Mouse (Mus musculus): ENCODE data around the gene Wbp11. TPM values are rescaled to one million over a fixed set of nuclear protein-coding genes. Genes with fewer than 3 reads are reported as not detected.

Wbp11 gene
- polyA plus RNA-seq, 1 experiment from 2014 or later = 65.3 TPM

GRCm38 (mm10) chr6:136763912-136764311, 64.1 kb downstream of the Wbp11 start:
- no peak overlapping the region for H3K27ac ChIP-seq (ENCODE audit: low read depth, low read length)
- 84% methylated on average over 1 of the region's 1 CpGs for WGBS
- no peaks in the 10 kb centered on the region for H3K4me1 ChIP-seq (ENCODE audit: control insufficient read depth, insufficient read depth, low read length)
- H3K27me3 ChIP-seq (replicated peaks; ENCODE audit: control insufficient read depth, insufficient read depth, low read length) = no peaks in the 10 kb centered on the region
- H3K9ac ChIP-seq (ENCODE audit: low read length) = no peak overlapping the region
- no peak overlapping the region for H3K4me3 ChIP-seq (ENCODE audit: low read depth, low read length)
- ATAC-seq (no peak), DNase-seq (ENCODE audit: low spot score) (no peak)
- no peak overlapping the region for H3K4me2 ChIP-seq (ENCODE audit: low read length)
- H3K36me3 ChIP-seq (ENCODE audit: control insufficient read depth, insufficient read depth, low read length) = no peaks in the 10 kb centered on the region
- no peaks in the 10 kb centered on the region for H3K9me3 ChIP-seq (replicated peaks; ENCODE audit: control insufficient read depth, low read length)

Small RNA genes within 50 kb of the gene (microRNA-seq; reads per million reads assigned to microRNA genes)
- gene Gm44364 = not detected

Other genes starting within 250 kb of the Wbp11 start
- 0.31 and 0.43 TPM in 2 replicates for gene Plbd1, start 166.3 kb downstream of the Wbp11 start, polyA plus RNA-seq (2014; fragmentation: Nextera tagmentation; extraction: Ambion mirVana)
- 0.12 and 0.18 TPM in 2 replicates for gene Gucy2c, start 46.5 kb downstream of the Wbp11 start, polyA plus RNA-seq (2014; fragmentation: Nextera tagmentation; extraction: Ambion mirVana)
- gene Hist4h4, start 23.8 kb downstream of the Wbp11 start, polyA plus RNA-seq (2014; fragmentation: Nextera tagmentation; extraction: Ambion mirVana) = 0.61 and 1.5 TPM in 2 replicates
- gene H2afj, start 20.0 kb downstream of the Wbp11 start, polyA plus RNA-seq (2014; fragmentation: Nextera tagmentation; extraction: Ambion mirVana) = 97.3 and 108 TPM in 2 replicates
- gene BC049715, start 607 bp downstream of the Wbp11 start, polyA plus RNA-seq (2014; fragmentation: Nextera tagmentation; extraction: Ambion mirVana) = 0.86 and 1.2 TPM in 2 replicates
- gene Smco3, start 7.2 kb upstream of the Wbp11 start, polyA plus RNA-seq (2014; fragmentation: Nextera tagmentation; extraction: Ambion mirVana) = 1.1 and 1.5 TPM in 2 replicates
- 0.14 TPM in 1 of 2 replicates, not detected in the other for gene Art4, start 29.5 kb upstream of the Wbp11 start, polyA plus RNA-seq (2014; fragmentation: Nextera tagmentation; extraction: Ambion mirVana)
- gene Mgp, start 47.6 kb upstream of the Wbp11 start, polyA plus RNA-seq (2014; fragmentation: Nextera tagmentation; extraction: Ambion mirVana) = 5.0 and 9.4 TPM in 2 replicates
- 0.23 and 0.28 TPM in 2 replicates for gene Erp27, start 93.9 kb upstream of the Wbp11 start, polyA plus RNA-seq (2014; fragmentation: Nextera tagmentation; extraction: Ambion mirVana)
- gene Pde6h, start 95.6 kb upstream of the Wbp11 start, polyA plus RNA-seq (2014; fragmentation: Nextera tagmentation; extraction: Ambion mirVana) = not detected in 2 replicates
- gene Arhgdib, start 113.7 kb upstream of the Wbp11 start, polyA plus RNA-seq (2014; fragmentation: Nextera tagmentation; extraction: Ambion mirVana) = 17.9 and 18.8 TPM in 2 replicates